Mouse (Mus musculus): ENCODE measurements at regions not wholly inside any gene's neighbourhood (a gene's known extent, or its start where the extent isn't known, plus 50 kb on each side); places are given as distances from the start of the nearest gene placed in this dataset.

DNA sequence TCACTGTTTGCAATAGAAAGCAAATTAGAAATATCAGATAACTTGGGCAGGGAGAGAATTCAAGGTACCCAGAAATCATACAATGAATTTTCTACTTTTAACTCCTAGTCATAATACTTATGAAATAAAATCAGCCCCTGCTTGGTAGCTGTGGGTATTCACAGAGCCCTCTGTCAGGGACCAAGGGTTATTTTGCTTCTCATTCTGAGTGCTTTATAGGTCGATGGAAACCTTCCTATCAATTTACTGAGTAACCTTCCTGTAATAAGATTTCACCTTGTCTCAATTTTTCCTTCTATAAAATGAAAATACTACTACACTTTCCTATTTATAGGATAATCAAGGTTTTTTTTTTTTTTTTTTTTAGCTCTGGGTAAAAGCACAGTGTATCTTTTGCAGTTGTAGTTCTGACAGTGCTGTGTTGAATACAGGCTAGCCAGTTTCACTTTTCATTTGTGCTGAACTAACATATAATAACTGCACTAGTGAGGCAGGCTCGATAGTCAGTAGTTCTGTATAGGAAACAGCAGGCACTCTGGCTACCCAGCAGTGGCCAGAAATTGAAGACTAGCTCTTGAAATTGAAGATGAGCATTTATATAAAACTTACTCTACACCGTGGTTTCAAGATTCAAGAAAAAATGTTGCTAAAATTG, 94.4 kb upstream of the Mdfic start:
- Histone ChIP-seq H3K4me1 (ENCODE audit: control insufficient read depth, insufficient read depth, low read length) (no peaks in the 10 kb centered on the region), H3K27ac (ENCODE audit: low read length) (no peak overlapping the region), H3K4me2 (ENCODE audit: low read length) (no peak overlapping the region), H3K9ac (ENCODE audit: low read depth, low read length) (no peak overlapping the region), H3K9me3 (replicated peaks; ENCODE audit: control insufficient read depth, low read length, poor library complexity, severe bottlenecking) (no peaks in the 10 kb centered on the region), H3K27me3 (ENCODE audit: control insufficient read depth, insufficient read depth, low read depth, low read length) (no peaks in the 10 kb centered on the region), H3K4me3 (ENCODE audit: low read depth, low read length) (no peak overlapping the region), H3K36me3 (ENCODE audit: control insufficient read depth, insufficient read depth, low read length) (no peaks in the 10 kb centered on the region)
- 79% methylated on average over 3 of the region's 3 CpGs for WGBS
- ATAC-seq, result no peak

DNA sequence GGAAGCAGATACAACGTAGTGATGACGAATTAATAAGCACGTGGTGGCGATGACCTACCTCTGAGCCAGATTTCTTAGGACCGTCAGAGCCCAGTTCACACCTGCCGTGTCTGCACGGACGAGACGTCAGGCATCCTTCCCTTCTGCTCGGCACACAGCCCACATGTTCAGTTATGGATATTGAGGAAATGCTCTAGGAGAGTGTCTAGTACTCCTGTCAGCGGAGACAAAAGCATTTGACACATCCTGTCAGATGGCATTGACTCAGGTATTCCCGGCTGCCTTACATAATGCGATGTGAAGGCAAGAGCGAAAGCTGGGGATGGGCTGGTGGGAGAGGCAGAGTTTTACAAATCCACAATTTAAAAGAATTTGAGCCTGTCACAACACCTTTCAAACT, 81.9 kb upstream of the Mdfic start:
- ATAC-seq, result 0 out of 2 replicates have a peak, but pooled peaks have one; percentile 56
- no peaks in the 10 kb centered on the region for H3K36me3 ChIP-seq (ENCODE audit: control insufficient read depth, insufficient read depth, low read length)
- peaks cover 2% of the 10 kb centered on the region; the same call in 1 of the 2 replicates for H3K4me1 ChIP-seq (ENCODE audit: control insufficient read depth, insufficient read depth, low read length)
- H3K27me3 ChIP-seq (ENCODE audit: control insufficient read depth, insufficient read depth, low read depth, low read length), result no peaks in the 10 kb centered on the region
- no peak overlapping the region for H3K9ac ChIP-seq (ENCODE audit: low read depth, low read length)
- H3K4me3 ChIP-seq (ENCODE audit: low read depth, low read length), result no peak overlapping the region
- no peak overlapping the region for H3K27ac ChIP-seq (ENCODE audit: low read length)
- H3K9me3 ChIP-seq (replicated peaks; ENCODE audit: control insufficient read depth, low read length, poor library complexity, severe bottlenecking), result no peaks in the 10 kb centered on the region
- WGBS, result 52% methylated on average over 14 of the region's 14 CpGs
- H3K4me2 ChIP-seq (ENCODE audit: low read length), result peak overlapping the region; percentile 12; the same call in 1 of the 2 replicates

DNA sequence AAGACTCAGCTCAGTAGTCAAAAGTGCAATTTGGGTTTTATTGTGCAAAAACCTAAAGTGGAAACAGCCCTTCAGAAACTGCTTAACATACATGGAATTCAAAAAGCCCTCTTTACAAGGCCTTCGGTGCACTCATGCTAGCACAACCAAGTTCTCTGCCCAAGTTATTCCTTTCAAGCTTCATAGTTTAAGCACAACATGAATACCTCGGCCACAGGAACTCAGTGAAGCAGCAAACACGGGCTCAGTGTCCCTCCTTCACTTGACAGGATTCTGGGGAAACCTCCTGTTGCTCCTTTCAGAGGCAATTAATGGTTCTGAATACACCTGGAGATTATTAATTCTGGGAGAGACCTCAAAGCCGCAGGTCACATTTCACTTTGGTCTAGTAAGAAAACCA, 81.1 kb upstream of the Mdfic start:
- H3K36me3 ChIP-seq (ENCODE audit: control insufficient read depth, insufficient read depth, low read length), result no peaks in the 10 kb centered on the region
- H3K9me3 ChIP-seq (replicated peaks; ENCODE audit: control insufficient read depth, low read length, poor library complexity, severe bottlenecking), result no peaks in the 10 kb centered on the region
- no peak overlapping the region for H3K27ac ChIP-seq (ENCODE audit: low read length)
- no peak overlapping the region for H3K4me3 ChIP-seq (ENCODE audit: low read depth, low read length)
- H3K9ac ChIP-seq (ENCODE audit: low read depth, low read length), result no peak overlapping the region
- ATAC-seq, result no peak
- H3K27me3 ChIP-seq (ENCODE audit: control insufficient read depth, insufficient read depth, low read depth, low read length), result no peaks in the 10 kb centered on the region
- H3K4me2 ChIP-seq (ENCODE audit: low read length), result no peak overlapping the region
- peaks cover 2% of the 10 kb centered on the region; the same call in 1 of the 2 replicates for H3K4me1 ChIP-seq (ENCODE audit: control insufficient read depth, insufficient read depth, low read length)
- WGBS, result 9% methylated on average over 4 of the region's 4 CpGs

DNA sequence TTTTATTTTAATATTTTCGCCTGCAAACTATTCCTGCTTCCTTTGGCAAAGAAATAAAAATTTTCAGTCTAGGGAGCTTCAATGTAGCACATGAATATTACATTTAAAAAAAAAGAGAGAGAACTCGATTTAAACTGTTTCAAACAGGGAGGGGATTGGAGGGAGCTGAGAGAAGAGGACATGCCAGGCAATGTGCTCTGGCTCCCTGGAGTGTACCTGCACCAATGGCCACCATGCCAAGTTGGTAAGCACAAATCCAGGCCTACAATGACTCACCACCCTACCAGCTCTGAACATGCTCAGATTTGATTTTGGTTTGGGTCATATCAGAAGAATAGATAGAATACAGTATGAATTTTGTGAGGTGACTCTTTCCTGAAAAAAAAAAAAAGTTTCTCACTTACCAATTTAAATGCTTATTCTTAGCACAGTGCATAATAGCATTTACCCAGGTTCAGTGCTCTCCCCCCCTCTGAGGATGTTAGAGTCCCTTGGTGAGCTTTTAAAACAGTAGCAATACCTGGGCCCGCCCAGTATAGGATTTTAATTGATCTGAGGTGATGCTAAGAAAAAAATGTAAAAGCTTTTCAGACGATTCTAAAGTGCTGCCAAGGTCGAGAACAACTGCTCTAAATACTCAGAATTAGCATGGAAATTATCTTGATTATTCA, 80.5 kb upstream of the Mdfic start:
- Histone ChIP-seq H3K27me3 (ENCODE audit: control insufficient read depth, insufficient read depth, low read depth, low read length) (no peaks in the 10 kb centered on the region), H3K4me2 (ENCODE audit: low read length) (no peak overlapping the region), H3K9ac (ENCODE audit: low read depth, low read length) (no peak overlapping the region), H3K36me3 (ENCODE audit: control insufficient read depth, insufficient read depth, low read length) (no peaks in the 10 kb centered on the region), H3K4me3 (ENCODE audit: low read depth, low read length) (no peak overlapping the region), H3K9me3 (replicated peaks; ENCODE audit: control insufficient read depth, low read length, poor library complexity, severe bottlenecking) (no peaks in the 10 kb centered on the region), H3K27ac (ENCODE audit: low read length) (no peak overlapping the region), H3K4me1 (ENCODE audit: control insufficient read depth, insufficient read depth, low read length) (peaks cover 2% of the 10 kb centered on the region; the same call in 1 of the 2 replicates)
- WGBS, result 15% methylated on average over 5 of the region's 5 CpGs
- no peak for ATAC-seq

DNA sequence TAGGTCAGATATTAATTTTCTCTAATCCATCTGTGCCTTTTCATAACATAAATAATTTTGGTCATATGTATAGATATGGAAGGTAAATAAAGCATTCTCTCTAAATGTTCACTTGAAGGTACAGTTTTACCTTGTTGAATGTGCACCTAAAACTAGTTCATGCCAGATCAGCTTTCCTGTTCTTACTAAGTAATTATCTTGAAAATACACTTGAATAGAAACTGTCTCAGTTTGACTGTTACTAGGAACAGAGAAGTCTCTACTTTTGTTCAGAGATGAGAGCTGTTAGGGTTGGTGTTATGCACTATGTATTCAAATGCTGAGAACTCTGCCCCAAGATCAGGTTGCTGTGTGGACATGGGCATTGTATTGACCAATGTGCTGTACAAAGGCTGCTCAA, 76.2 kb upstream of the Mdfic start:
- Histone ChIP-seq H3K4me2 (ENCODE audit: low read length) (no peak overlapping the region), H3K27me3 (ENCODE audit: control insufficient read depth, insufficient read depth, low read depth, low read length) (no peaks in the 10 kb centered on the region), H3K36me3 (ENCODE audit: control insufficient read depth, insufficient read depth, low read length) (no peaks in the 10 kb centered on the region), H3K4me3 (ENCODE audit: low read depth, low read length) (no peak overlapping the region), H3K9ac (ENCODE audit: low read depth, low read length) (no peak overlapping the region), H3K4me1 (ENCODE audit: control insufficient read depth, insufficient read depth, low read length) (peaks cover 2% of the 10 kb centered on the region; the same call in 1 of the 2 replicates), H3K9me3 (replicated peaks; ENCODE audit: control insufficient read depth, low read length, poor library complexity, severe bottlenecking) (no peaks in the 10 kb centered on the region), H3K27ac (ENCODE audit: low read length) (no peak overlapping the region)
- no peak for ATAC-seq

DNA sequence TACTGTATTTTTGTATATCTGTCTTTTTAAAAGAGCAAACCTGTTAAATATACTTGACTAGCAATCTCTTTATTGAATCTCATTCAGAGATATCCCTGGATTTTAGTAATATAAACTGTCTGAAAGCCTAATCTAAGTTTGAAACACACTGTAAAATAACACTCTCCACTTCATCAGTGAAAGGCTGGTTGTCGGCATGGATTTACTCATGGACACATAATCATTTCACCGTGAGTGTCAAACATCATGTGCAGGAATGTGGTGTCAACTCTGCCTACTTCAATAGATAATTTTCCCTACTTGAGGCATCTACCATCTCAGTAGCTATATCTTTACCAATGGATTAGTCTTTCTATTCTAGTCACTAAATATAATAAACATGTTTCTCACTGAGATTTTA, 73.0 kb upstream of the Mdfic start:
- Histone ChIP-seq H3K9ac (ENCODE audit: low read depth, low read length) (no peak overlapping the region), H3K4me1 (ENCODE audit: control insufficient read depth, insufficient read depth, low read length) (no peaks in the 10 kb centered on the region), H3K27me3 (ENCODE audit: control insufficient read depth, insufficient read depth, low read depth, low read length) (no peaks in the 10 kb centered on the region), H3K4me2 (ENCODE audit: low read length) (no peak overlapping the region), H3K36me3 (ENCODE audit: control insufficient read depth, insufficient read depth, low read length) (no peaks in the 10 kb centered on the region), H3K9me3 (replicated peaks; ENCODE audit: control insufficient read depth, low read length, poor library complexity, severe bottlenecking) (no peaks in the 10 kb centered on the region), H3K4me3 (ENCODE audit: low read depth, low read length) (no peak overlapping the region), H3K27ac (ENCODE audit: low read length) (no peak overlapping the region)
- 94% methylated on average over 2 of the region's 2 CpGs for WGBS
- ATAC-seq, result no peak

Measured in midbrain, embryonic 16.5 days (tissue).